Mouse (Mus musculus) brain, embryonic 14.5 days (tissue): ENCODE data around the gene Hoxd3. TPM values are rescaled to one million over a fixed set of nuclear protein-coding genes. Genes with fewer than 3 reads are reported as not detected.

Experiments
- DNase-seq: peaks from one replicate; pipeline ENCODE4 v3.0.0-alpha.2; 2011; ENCODE audit warnings: low read depth
- CTCF ChIP-seq: fragments of 200-500 bp; IDR thresholded peaks from 2 replicates; pipeline ENCODE4 v1.5.1; 2012; ENCODE audit warnings: inconsistent platforms, mild to moderate bottlenecking, moderate library complexity, borderline replicate concordance; ENCODE audit not compliant: insufficient read depth, insufficient read length; ENCODE audit errors: extremely low read depth
- POLR2A ChIP-seq: fragments of 200-500 bp; IDR thresholded peaks from 2 replicates; pipeline ENCODE4 v1.6.1; 2012; ENCODE audit warnings: mild to moderate bottlenecking, inconsistent platforms, borderline replicate concordance; ENCODE audit not compliant: poor library complexity, insufficient read depth, insufficient read length, severe bottlenecking; ENCODE audit errors: extremely low read depth
- polyA plus RNA-seq: library from polyadenylated mRNA; depleted of rRNA; stranded (reverse); fragments of >200 nt; gene quantifications from 2 replicates; pipeline ENCODE4 v1.2.3, GENCODE M21; 2012

The Hoxd3 gene
- polyA plus RNA-seq, 1 experiment, result 47.4 TPM

GRCm38 (mm10) chr2:74696442-74697335 is 15.0 kb upstream of the Hoxd3 start:
- no peak for DNase-seq
- TF ChIP-seq POLR2A, result no peak
- TF ChIP-seq CTCF, result no peak

- TF ChIP-seq CTCF (peak; percentile 24; the same call in 1 of the 2 replicates), POLR2A (no peak)
These were observed 14.1 kb upstream of the Hoxd3 start, which contains the start of gene Hoxd9 for GRCm38 (mm10) chr2:74697567-74698121. Gene Hoxd9 (plus strand): TSS chr2:74697727.

GRCm38 (mm10) chr2:74698201-74699052 is 13.3 kb upstream of the Hoxd3 start:
- DNase-seq, result peak; percentile 52
- TF ChIP-seq POLR2A (no peak), CTCF (no peak)

More at GRCm38 (mm10) chr2:74697567-74698121, 14.1 kb upstream of the Hoxd3 start, which contains the start of gene Hoxd9:
- peak; percentile 69 for DNase-seq

- no peak for DNase-seq
- TF ChIP-seq CTCF (no peak), POLR2A (no peak)
These were observed 12.7 kb upstream of the Hoxd3 start for GRCm38 (mm10) chr2:74699053-74699430.

GRCm38 (mm10) chr2:74699664-74700545 is 11.8 kb upstream of the Hoxd3 start:
- no peak for TF ChIP-seq CTCF
- no peak for TF ChIP-seq POLR2A
- DNase-seq, result no peak

- DNase-seq, result no peak
- no peak for TF ChIP-seq POLR2A
- TF ChIP-seq CTCF, result no peak
These were observed 11.1 kb upstream of the Hoxd3 start for GRCm38 (mm10) chr2:74700546-74701112.

GRCm38 (mm10) chr2:74701949-74702819 is 9.5 kb upstream of the Hoxd3 start:
- peak; percentile 91 for DNase-seq
- TF ChIP-seq CTCF, result peak; percentile 95
- no peak for TF ChIP-seq POLR2A

- TF ChIP-seq POLR2A, result no peak
- TF ChIP-seq CTCF, result no peak
- DNase-seq, result no peak
These were observed 8.9 kb upstream of the Hoxd3 start for GRCm38 (mm10) chr2:74702820-74703219.

- no peak for DNase-seq
- TF ChIP-seq POLR2A (no peak), CTCF (no peak)
These were observed 8.4 kb upstream of the Hoxd3 start for GRCm38 (mm10) chr2:74703317-74703716.
